Mouse (Mus musculus) limb, embryonic 10.5 days (tissue): ENCODE data around the gene 9130230L23Rik. TPM values are rescaled to one million over a fixed set of nuclear protein-coding genes. Genes with fewer than 3 reads are reported as not detected.

ENCODE experiments used
- DNase-seq: peaks from one replicate; pipeline ENCODE4 v3.0.0-alpha.2; 2017; ENCODE audit warnings: low spot score
- H3K27ac ChIP-seq: fragments of 300-500 bp; sonication (generic); 2 replicates; pipeline ENCODE4 v1.5.1; 2016; ENCODE audit warnings: mild to moderate bottlenecking
- H3K27me3 ChIP-seq: fragments of 300-500 bp; sonication (generic); 2 replicates; pipeline ENCODE4 v1.6.1; 2016; ENCODE audit warnings: low read depth, mild to moderate bottlenecking; ENCODE audit not compliant: poor library complexity, severe bottlenecking
- H3K36me3 ChIP-seq: fragments of 300-500 bp; sonication (generic); 2 replicates; pipeline ENCODE4 v1.6.1; 2016; ENCODE audit warnings: mild to moderate bottlenecking, moderate library complexity
- H3K4me1 ChIP-seq: fragments of 300-500 bp; sonication (generic); 2 replicates; pipeline ENCODE4 v1.6.1; 2016
- H3K4me3 ChIP-seq: fragments of 300-500 bp; sonication (generic); 2 replicates; pipeline ENCODE4 v1.5.1; 2016; ENCODE audit warnings: mild to moderate bottlenecking, moderate library complexity
- H3K9me3 ChIP-seq: fragments of 300-500 bp; sonication (generic); replicated peaks from 2 replicates; pipeline ENCODE4 v1.6.1; 2016; ENCODE audit warnings: mild to moderate bottlenecking
- WGBS: fragments of 180-500 bp; shearing (Covaris S2); methylation state at CpG from one replicate; pipeline ENCODE4 v1.1.7; 2016; 5-methylcytosine and 5-hydroxymethylcytosine counted together
- polyA plus RNA-seq: library from polyadenylated mRNA; unstranded; fragments of >200 nt; fragmentation: Nextera tagmentation; extraction: Ambion mirVana; gene quantifications from 2 replicates; pipeline ENCODE4 v1.2.1, GENCODE M21; 2016

Gene 9130230L23Rik
- polyA plus RNA-seq, result 0.10 and 0.11 TPM in 2 replicates

- H3K4me1 ChIP-seq, result peaks cover 20% of the 10 kb centered on the region
- 73% methylated on average over 14 of the region's 14 CpGs for WGBS
- no peak for DNase-seq
- H3K4me3 ChIP-seq, result no peak within 1 kb of the TSS
- H3K27me3 ChIP-seq, result no peaks in the 10 kb centered on the region
- no peaks in the 10 kb centered on the region for H3K9me3 ChIP-seq
- H3K36me3 ChIP-seq, result no peaks in the 10 kb centered on the region
- H3K27ac ChIP-seq, result no peak within 1 kb of the TSS
These were observed at the start of gene 9130230L23Rik for GRCm38 (mm10) chr5:66004134-66004925. 9130230L23Rik (minus strand) TSS chr5:66004285.

- 90% methylated on average over 20 of the region's 20 CpGs for WGBS
These were observed 48.9 kb upstream of the 9130230L23Rik start for GRCm38 (mm10) chr5:66052777-66053548.

GRCm38 (mm10) chr5:66050841-66051240 lies 46.8 kb upstream of the 9130230L23Rik start:
- WGBS, result 90% methylated on average over 5 of the region's 5 CpGs
- DNase-seq, result no peak
- Histone ChIP-seq H3K27me3 (no peaks in the 10 kb centered on the region), H3K4me3 (no peak overlapping the region), H3K27ac (no peak overlapping the region), H3K4me1 (peaks cover 8% of the 10 kb centered on the region), H3K9me3 (no peaks in the 10 kb centered on the region), H3K36me3 (no peaks in the 10 kb centered on the region)

More at GRCm38 (mm10) chr5:66052777-66053548, 48.9 kb upstream of the 9130230L23Rik start:
- DNase-seq, result no peak
- no peaks in the 10 kb centered on the region for H3K27me3 ChIP-seq
- H3K36me3 ChIP-seq, result no peaks in the 10 kb centered on the region
- no peak overlapping the region for H3K4me3 ChIP-seq
- H3K4me1 ChIP-seq, result peaks cover 8% of the 10 kb centered on the region
- H3K27ac ChIP-seq, result no peak overlapping the region
- no peaks in the 10 kb centered on the region for H3K9me3 ChIP-seq

- no peak overlapping the region for H3K27ac ChIP-seq
- no peak for DNase-seq
- WGBS, result 79% methylated on average over 3 of the region's 3 CpGs
- H3K27me3 ChIP-seq, result no peaks in the 10 kb centered on the region
- no peaks in the 10 kb centered on the region for H3K4me1 ChIP-seq
- H3K36me3 ChIP-seq, result no peaks in the 10 kb centered on the region
- H3K4me3 ChIP-seq, result no peak overlapping the region
- H3K9me3 ChIP-seq, result no peaks in the 10 kb centered on the region
These were observed 42.3 kb upstream of the 9130230L23Rik start for GRCm38 (mm10) chr5:66046356-66046755.

GRCm38 (mm10) chr5:66043897-66044296 lies 39.8 kb upstream of the 9130230L23Rik start:
- H3K36me3 ChIP-seq, result no peaks in the 10 kb centered on the region
- no peaks in the 10 kb centered on the region for H3K27me3 ChIP-seq
- H3K9me3 ChIP-seq, result no peaks in the 10 kb centered on the region
- H3K4me3 ChIP-seq, result no peak overlapping the region
- no peak overlapping the region for H3K27ac ChIP-seq
- no peaks in the 10 kb centered on the region for H3K4me1 ChIP-seq
- no peak for DNase-seq
- WGBS, result 85% methylated on average over 3 of the region's 3 CpGs

GRCm38 (mm10) chr5:66042651-66043340 lies 38.7 kb upstream of the 9130230L23Rik start:
- Histone ChIP-seq H3K4me1 (no peaks in the 10 kb centered on the region), H3K9me3 (no peaks in the 10 kb centered on the region), H3K4me3 (no peak overlapping the region), H3K27ac (no peak overlapping the region), H3K27me3 (no peaks in the 10 kb centered on the region), H3K36me3 (no peaks in the 10 kb centered on the region)
- 70% methylated on average over 10 of the region's 10 CpGs for WGBS
- DNase-seq, result no peak

- Histone ChIP-seq H3K27ac (no peak overlapping the region), H3K27me3 (no peaks in the 10 kb centered on the region), H3K9me3 (no peaks in the 10 kb centered on the region), H3K4me3 (no peak overlapping the region), H3K36me3 (no peaks in the 10 kb centered on the region), H3K4me1 (no peaks in the 10 kb centered on the region)
- 89% methylated on average over 7 of the region's 7 CpGs for WGBS
- no peak for DNase-seq
These were observed 36.7 kb upstream of the 9130230L23Rik start for GRCm38 (mm10) chr5:66040744-66041279.

GRCm38 (mm10) chr5:66039813-66040212 lies 35.7 kb upstream of the 9130230L23Rik start:
- no peak overlapping the region for H3K4me3 ChIP-seq
- no peak overlapping the region for H3K27ac ChIP-seq
- H3K36me3 ChIP-seq, result no peaks in the 10 kb centered on the region
- WGBS, result 94% methylated on average over 2 of the region's 2 CpGs
- H3K4me1 ChIP-seq, result no peaks in the 10 kb centered on the region
- no peaks in the 10 kb centered on the region for H3K9me3 ChIP-seq
- no peaks in the 10 kb centered on the region for H3K27me3 ChIP-seq
- DNase-seq, result no peak

GRCm38 (mm10) chr5:66037066-66037465 lies 33.0 kb upstream of the 9130230L23Rik start:
- Histone ChIP-seq H3K4me1 (no peaks in the 10 kb centered on the region), H3K27ac (no peak overlapping the region), H3K9me3 (no peaks in the 10 kb centered on the region), H3K4me3 (no peak overlapping the region), H3K27me3 (no peaks in the 10 kb centered on the region), H3K36me3 (no peaks in the 10 kb centered on the region)
- DNase-seq, result no peak
- 81% methylated on average over 6 of the region's 6 CpGs for WGBS

GRCm38 (mm10) chr5:66036440-66037054 lies 32.5 kb upstream of the 9130230L23Rik start:
- H3K9me3 ChIP-seq, result no peaks in the 10 kb centered on the region
- no peak for DNase-seq
- no peak overlapping the region for H3K4me3 ChIP-seq
- WGBS, result 56% methylated on average over 7 of the region's 7 CpGs
- H3K27ac ChIP-seq, result no peak overlapping the region
- H3K4me1 ChIP-seq, result no peaks in the 10 kb centered on the region
- no peaks in the 10 kb centered on the region for H3K36me3 ChIP-seq
- no peaks in the 10 kb centered on the region for H3K27me3 ChIP-seq

GRCm38 (mm10) chr5:66034375-66035195 lies 30.5 kb upstream of the 9130230L23Rik start:
- no peak for DNase-seq
- Histone ChIP-seq H3K27ac (no peak overlapping the region), H3K9me3 (no peaks in the 10 kb centered on the region), H3K4me1 (no peaks in the 10 kb centered on the region), H3K4me3 (no peak overlapping the region), H3K27me3 (no peaks in the 10 kb centered on the region), H3K36me3 (no peaks in the 10 kb centered on the region)
- 67% methylated on average over 14 of the region's 14 CpGs for WGBS

- no peak for DNase-seq
- H3K36me3 ChIP-seq, result no peaks in the 10 kb centered on the region
- H3K9me3 ChIP-seq, result no peaks in the 10 kb centered on the region
- no peaks in the 10 kb centered on the region for H3K27me3 ChIP-seq
- H3K4me1 ChIP-seq, result no peaks in the 10 kb centered on the region
- no peak overlapping the region for H3K27ac ChIP-seq
- no peak overlapping the region for H3K4me3 ChIP-seq
- WGBS, result 92% methylated on average over 1 of the region's 1 CpGs
These were observed 28.7 kb upstream of the 9130230L23Rik start for GRCm38 (mm10) chr5:66032826-66033225.
